Mouse (Mus musculus) lung, adult 2 months (tissue): ENCODE measurements at regions not wholly inside any gene's neighbourhood (a gene's known extent, or its start where the extent isn't known, plus 50 kb on each side); places are given as distances from the start of the nearest gene placed in this dataset.

Experiments used
- DNase-seq: peaks from one replicate; pipeline ENCODE4 v3.0.0; 2022
- H3K4me1 ChIP-seq: fragments of 200-500 bp; 2 replicates; pipeline ENCODE4 v1.6.1; 2011; ENCODE audit warnings: low read length; ENCODE audit not compliant: control insufficient read depth, insufficient read depth
- H3K4me3 ChIP-seq: fragments of 200-500 bp; replicated peaks from 2 replicates; pipeline ENCODE3; 2011; ENCODE audit warnings: low read depth, mild to moderate bottlenecking, control low read depth, low read length; ENCODE audit errors: extremely low read depth
- CTCF ChIP-seq: fragments of 200-500 bp; IDR thresholded peaks from 2 replicates; pipeline ENCODE4 v1.5.1; 2011; ENCODE audit warnings: mild to moderate bottlenecking, low read length, control low read depth; ENCODE audit not compliant: insufficient read depth
- POLR2A ChIP-seq: fragments of 200-500 bp; IDR thresholded peaks from 2 replicates; pipeline ENCODE4 v1.6.1; 2011; ENCODE audit warnings: low read depth, mild to moderate bottlenecking, control low read depth, low read length, borderline replicate concordance; ENCODE audit errors: extremely low read depth
- WGBS: fragments of 180-500 bp; shearing (Covaris S2); methylation state at CpG from one replicate; pipeline ENCODE4 v1.1.7; 2018; 5-methylcytosine and 5-hydroxymethylcytosine counted together

GRCm38 (mm10) chr1:95762244-95762643, 94.9 kb upstream of the St8sia4 start:
- no peak for TF ChIP-seq POLR2A
- TF ChIP-seq CTCF, result peak; percentile 58
- 1% methylated on average over 2 of the region's 2 CpGs for WGBS

GRCm38 (mm10) chr1:95754071-95754915, 86.9 kb upstream of the St8sia4 start:
- DNase-seq, result no peak
- TF ChIP-seq POLR2A (no peak), CTCF (no peak)
- 78% methylated on average over 8 of the region's 8 CpGs for WGBS
- H3K4me3 ChIP-seq, result no peak overlapping the region
- H3K4me1 ChIP-seq, result no peaks in the 10 kb centered on the region

More at GRCm38 (mm10) chr1:95762244-95762643, 94.9 kb upstream of the St8sia4 start:
- Histone ChIP-seq H3K4me3 (no peak overlapping the region), H3K4me1 (no peaks in the 10 kb centered on the region)
- DNase-seq, result peak; percentile 45

GRCm38 (mm10) chr1:95753517-95753916, 86.1 kb upstream of the St8sia4 start:
- WGBS, result 90% methylated on average over 1 of the region's 1 CpGs
- DNase-seq, result no peak
- Histone ChIP-seq H3K4me3 (no peak overlapping the region), H3K4me1 (no peaks in the 10 kb centered on the region)
- no peak for TF ChIP-seq CTCF
- no peak for TF ChIP-seq POLR2A

GRCm38 (mm10) chr1:95748940-95749339, 81.6 kb upstream of the St8sia4 start:
- DNase-seq, result no peak
- WGBS, result 73% methylated on average over 1 of the region's 1 CpGs
- no peak for TF ChIP-seq CTCF
- TF ChIP-seq POLR2A, result no peak

GRCm38 (mm10) chr1:95747287-95747686, 79.9 kb upstream of the St8sia4 start:
- Histone ChIP-seq H3K4me1 (no peaks in the 10 kb centered on the region), H3K4me3 (no peak overlapping the region)
- no peak for DNase-seq
- no peak for TF ChIP-seq POLR2A
- WGBS, result 63% methylated on average over 2 of the region's 2 CpGs

More at GRCm38 (mm10) chr1:95748940-95749339, 81.6 kb upstream of the St8sia4 start:
- Histone ChIP-seq H3K4me1 (no peaks in the 10 kb centered on the region), H3K4me3 (no peak overlapping the region)

- 32% methylated on average over 2 of the region's 2 CpGs for WGBS
These were observed 77.1 kb upstream of the St8sia4 start for GRCm38 (mm10) chr1:95744446-95744845.

GRCm38 (mm10) chr1:95743334-95743733, 76.0 kb upstream of the St8sia4 start:
- Histone ChIP-seq H3K4me3 (no peak overlapping the region), H3K4me1 (no peaks in the 10 kb centered on the region)
- no peak for DNase-seq
- no peak for TF ChIP-seq POLR2A
- TF ChIP-seq CTCF, result no peak
- WGBS, result 77% methylated on average over 2 of the region's 2 CpGs

More at GRCm38 (mm10) chr1:95744446-95744845, 77.1 kb upstream of the St8sia4 start:
- Histone ChIP-seq H3K4me3 (no peak overlapping the region), H3K4me1 (no peaks in the 10 kb centered on the region)
- TF ChIP-seq POLR2A (no peak), CTCF (no peak)
- no peak for DNase-seq

- Histone ChIP-seq H3K4me3 (no peak overlapping the region), H3K4me1 (no peaks in the 10 kb centered on the region)
- DNase-seq, result no peak
- TF ChIP-seq CTCF (no peak), POLR2A (no peak)
- WGBS, result 68% methylated on average over 2 of the region's 2 CpGs
These were observed 52.1 kb upstream of the St8sia4 start for GRCm38 (mm10) chr1:95719449-95719848.

GRCm38 (mm10) chr1:95718794-95719193, 51.4 kb upstream of the St8sia4 start:
- Histone ChIP-seq H3K4me1 (no peaks in the 10 kb centered on the region), H3K4me3 (no peak overlapping the region)
- DNase-seq, result no peak
- no peak for TF ChIP-seq POLR2A
- TF ChIP-seq CTCF, result no peak
- 95% methylated on average over 1 of the region's 1 CpGs for WGBS
